Mouse (Mus musculus) stomach, embryonic 14.5 days (tissue): ENCODE results near the gene Cnmd. TPM values are rescaled to one million over a fixed set of nuclear protein-coding genes. Genes with fewer than 3 reads are reported as not detected.

Experiments used
- ATAC-seq: fragments of 200-750 bp; cut with Nextera tagmentation; 2 replicates; pipeline ENCODE4 v1.8.0; 2017; ENCODE audit warnings: low read depth, moderate TSS enrichment; ENCODE audit not compliant: insufficient number of reproducible peaks, insufficient read depth, low FRiP score
- H3K27ac ChIP-seq: fragments of 300-500 bp; sonication (generic); 2 replicates; pipeline ENCODE4 v1.5.1; 2014; ENCODE audit warnings: mild to moderate bottlenecking, low read length, moderate library complexity, mixed read lengths
- H3K27me3 ChIP-seq: fragments of 300-500 bp; sonication (generic); 2 replicates; pipeline ENCODE4 v1.6.1; 2014; ENCODE audit warnings: low read length, control low read depth, mixed read lengths; ENCODE audit not compliant: control insufficient read depth, insufficient read depth
- H3K36me3 ChIP-seq: fragments of 300-500 bp; sonication (generic); 2 replicates; pipeline ENCODE4 v1.6.1; 2014; ENCODE audit warnings: mild to moderate bottlenecking, control low read depth, low read length, moderate library complexity, mixed read lengths; ENCODE audit not compliant: control insufficient read depth, insufficient read depth
- H3K4me1 ChIP-seq: fragments of 300-500 bp; sonication (generic); 2 replicates; pipeline ENCODE4 v1.6.1; 2014; ENCODE audit warnings: low read length, control low read depth, mixed read lengths; ENCODE audit not compliant: control insufficient read depth, insufficient read depth
- H3K4me2 ChIP-seq: fragments of 300-500 bp; sonication (generic); replicated peaks from 2 replicates; pipeline ENCODE4 v1.6.1; 2014; ENCODE audit warnings: low read depth, low read length, control low read depth
- H3K4me3 ChIP-seq: fragments of 300-500 bp; sonication (generic); 2 replicates; pipeline ENCODE4 v1.5.1; 2014; ENCODE audit warnings: low read depth, low read length, control low read depth
- H3K9ac ChIP-seq: fragments of 300-500 bp; sonication (generic); replicated peaks from 2 replicates; pipeline ENCODE4 v1.6.1; 2014; ENCODE audit warnings: low read depth, mild to moderate bottlenecking, control low read depth, low read length, moderate library complexity, mixed read lengths
- H3K9me3 ChIP-seq: fragments of 300-500 bp; sonication (generic); 2 replicates; pipeline ENCODE4 v1.6.1; 2016; ENCODE audit warnings: low read depth, low read length, control low read depth; ENCODE audit not compliant: control insufficient read depth
- WGBS: fragments of 180-500 bp; shearing (Covaris S2); extraction: QIAGEN DNeasy Blood & Tissue Kit; methylation state at CpG from one replicate; pipeline ENCODE4 v1.1.7; 2014; 5-methylcytosine and 5-hydroxymethylcytosine counted together
- polyA plus RNA-seq: library from polyadenylated mRNA; unstranded; fragments of >200 nt; fragmentation: Nextera tagmentation; extraction: Ambion mirVana; gene quantifications from 2 replicates; pipeline ENCODE4 v1.2.1, GENCODE M21; 2014

The Cnmd gene
- polyA plus RNA-seq, 1 experiment from 2014 or later: 1.3 TPM

DNA sequence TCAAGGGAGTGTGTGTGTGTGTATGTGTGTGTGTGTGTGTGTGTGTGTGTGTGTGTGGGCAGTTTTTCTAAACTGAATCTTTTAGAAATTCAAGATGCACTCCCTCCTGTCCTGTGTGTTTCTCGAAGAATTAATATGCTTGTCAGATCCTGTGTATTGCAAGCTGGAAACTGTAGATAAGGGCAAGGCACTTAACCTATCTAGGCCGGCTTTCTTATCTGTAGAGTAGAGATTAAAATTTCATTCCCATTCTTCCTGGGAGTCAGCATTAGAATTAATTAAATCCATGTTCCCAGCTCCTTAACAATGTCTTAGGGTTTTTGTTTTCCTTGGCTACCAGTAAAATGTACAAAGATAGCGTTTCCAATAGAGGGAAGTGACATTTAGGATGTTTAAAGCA is 40.8 kb downstream of the Cnmd start:
- Histone ChIP-seq H3K9me3 (no peaks in the 10 kb centered on the region), H3K27ac (no peak overlapping the region), H3K36me3 (peaks cover 31% of the 10 kb centered on the region), H3K9ac (no peak overlapping the region), H3K4me3 (no peak overlapping the region), H3K4me1 (no peaks in the 10 kb centered on the region), H3K27me3 (no peaks in the 10 kb centered on the region), H3K4me2 (no peak overlapping the region)
- WGBS: 58% methylated on average over 3 of the region's 3 CpGs
- ATAC-seq: no peak

DNA sequence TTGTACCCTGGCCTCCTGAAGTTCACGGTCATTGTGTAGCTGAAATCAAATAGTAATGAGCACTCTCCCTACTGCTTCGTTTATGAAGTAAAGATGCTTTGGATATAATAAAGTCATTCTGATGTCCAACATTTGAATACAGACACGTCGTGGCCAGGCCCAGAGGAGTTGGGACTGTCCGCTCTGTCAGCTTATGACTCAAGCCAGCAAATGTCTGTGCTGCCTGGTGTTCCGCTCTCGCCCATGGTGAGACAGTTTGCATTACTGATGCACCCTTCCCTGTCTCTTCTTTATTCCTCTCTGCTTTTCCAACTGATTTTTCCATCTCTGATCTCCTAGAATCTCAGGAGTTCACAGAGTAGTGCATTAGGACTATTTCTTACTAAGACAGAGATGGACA is 42.2 kb downstream of the Cnmd start:
- H3K36me3 ChIP-seq: peaks cover 18% of the 10 kb centered on the region
- H3K9me3 ChIP-seq: no peaks in the 10 kb centered on the region
- no peak for ATAC-seq
- 94% methylated on average over 7 of the region's 7 CpGs for WGBS
- H3K4me1 ChIP-seq: no peaks in the 10 kb centered on the region
- no peak overlapping the region for H3K4me2 ChIP-seq
- no peak overlapping the region for H3K9ac ChIP-seq
- no peak overlapping the region for H3K4me3 ChIP-seq
- no peak overlapping the region for H3K27ac ChIP-seq
- H3K27me3 ChIP-seq: no peaks in the 10 kb centered on the region

DNA sequence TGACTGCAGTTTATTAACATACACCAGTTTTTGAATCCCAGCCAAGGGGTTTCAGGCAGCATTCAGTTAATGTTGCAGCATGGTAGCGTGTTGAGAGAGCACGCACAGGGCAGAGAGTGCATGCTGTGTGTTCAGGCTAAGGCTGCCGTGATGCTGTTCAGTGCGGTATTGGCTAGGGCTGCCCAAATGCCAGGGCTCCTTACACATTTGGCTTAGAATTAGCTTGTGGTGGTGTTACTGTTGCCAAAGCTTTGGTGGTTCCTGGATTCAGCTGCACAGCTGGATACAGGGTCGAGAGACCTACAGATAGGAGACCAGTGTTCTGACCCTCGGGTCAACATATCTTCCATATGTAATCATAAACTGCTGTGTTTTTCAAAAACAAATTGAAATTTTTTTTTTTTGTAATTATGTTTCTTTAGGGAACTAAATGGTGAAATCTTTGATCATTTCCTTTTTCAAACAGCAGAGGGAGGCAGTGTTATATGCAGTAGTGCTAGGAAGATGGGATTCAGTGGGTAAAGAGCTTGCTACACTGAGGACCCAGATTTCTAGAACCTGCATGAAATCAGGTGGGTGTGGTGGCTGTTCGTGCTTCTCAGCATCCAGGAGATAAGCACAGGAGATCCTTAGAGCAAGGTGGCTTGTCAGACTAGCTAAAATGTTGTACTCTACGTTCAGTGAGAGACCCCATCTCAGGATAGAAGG is 44.7 kb downstream of the Cnmd start:
- Histone ChIP-seq H3K4me2 (no peak overlapping the region), H3K36me3 (peaks cover 14% of the 10 kb centered on the region), H3K9me3 (no peaks in the 10 kb centered on the region), H3K9ac (no peak overlapping the region), H3K4me1 (no peaks in the 10 kb centered on the region), H3K27ac (no peak overlapping the region), H3K4me3 (no peak overlapping the region), H3K27me3 (no peaks in the 10 kb centered on the region)
- 88% methylated on average over 8 of the region's 8 CpGs for WGBS
- ATAC-seq: no peak

DNA sequence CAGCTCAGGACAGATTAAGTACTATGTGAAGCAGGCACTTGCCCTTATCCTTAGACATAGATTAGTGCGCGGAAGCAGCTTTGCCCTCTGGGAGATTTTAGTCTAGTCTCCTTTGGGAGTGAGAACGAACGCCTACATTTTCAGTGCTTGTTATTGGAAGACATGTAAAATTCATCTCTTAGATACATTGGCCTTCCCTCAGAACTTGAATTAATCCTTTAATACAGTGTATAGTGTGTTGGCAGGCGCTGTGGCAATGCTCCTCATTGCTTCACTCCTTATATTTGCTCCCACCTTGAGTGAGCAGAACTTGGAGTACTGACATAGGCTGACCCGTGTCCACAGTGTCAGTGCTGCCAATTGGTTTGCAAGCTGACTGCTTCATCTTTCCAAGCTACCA is 53.7 kb downstream of the Cnmd start:
- Histone ChIP-seq H3K9me3 (no peaks in the 10 kb centered on the region), H3K4me1 (no peaks in the 10 kb centered on the region), H3K4me2 (no peak overlapping the region), H3K9ac (no peak overlapping the region), H3K36me3 (peaks cover 37% of the 10 kb centered on the region), H3K27ac (no peak overlapping the region), H3K4me3 (no peak overlapping the region), H3K27me3 (no peaks in the 10 kb centered on the region)
- no peak for ATAC-seq
- 93% methylated on average over 6 of the region's 6 CpGs for WGBS

DNA sequence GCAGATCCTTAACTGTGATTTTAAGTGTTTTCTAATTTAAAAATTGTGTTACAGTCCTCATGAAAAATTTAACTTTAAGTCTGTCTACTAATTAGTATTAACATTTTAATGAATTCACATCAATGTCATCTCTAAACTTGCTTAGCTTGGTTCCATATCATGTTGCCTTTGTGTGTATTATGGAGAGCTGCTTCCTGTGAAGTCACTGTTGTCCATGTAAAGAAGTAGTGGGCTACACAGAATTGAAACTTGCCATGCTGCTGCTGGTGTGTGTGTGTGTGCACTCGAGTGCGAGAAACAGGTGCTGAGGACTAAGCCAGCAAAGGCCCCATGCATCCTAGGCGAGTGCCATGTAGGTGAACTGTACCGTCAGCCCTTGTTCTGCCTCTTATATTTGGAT is 54.6 kb downstream of the Cnmd start:
- Histone ChIP-seq H3K27ac (no peak overlapping the region), H3K4me2 (no peak overlapping the region), H3K36me3 (peaks cover 34% of the 10 kb centered on the region), H3K4me3 (no peak overlapping the region), H3K27me3 (no peaks in the 10 kb centered on the region), H3K4me1 (no peaks in the 10 kb centered on the region), H3K9ac (no peak overlapping the region), H3K9me3 (no peaks in the 10 kb centered on the region)
- 93% methylated on average over 4 of the region's 4 CpGs for WGBS
- ATAC-seq: no peak

DNA sequence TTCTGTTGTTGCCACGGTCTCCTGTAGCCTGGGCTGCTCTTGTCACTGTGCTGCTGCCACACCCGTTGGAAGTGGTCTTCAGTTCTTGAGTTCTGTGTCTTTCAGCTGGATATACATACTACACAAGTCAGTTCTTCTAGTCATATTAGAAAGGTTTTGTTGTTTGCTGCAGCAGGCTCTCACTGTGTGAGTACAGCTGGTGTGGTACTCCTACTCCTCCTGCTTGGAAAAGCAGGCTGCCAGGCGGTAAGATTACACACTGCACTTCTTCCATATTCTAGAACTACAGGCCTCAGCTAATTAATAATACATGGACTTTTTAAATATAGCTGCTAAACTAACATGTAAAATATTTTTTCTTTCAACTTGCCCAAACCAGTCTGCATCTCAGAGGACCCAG is 55.1 kb downstream of the Cnmd start:
- H3K36me3 ChIP-seq: peaks cover 36% of the 10 kb centered on the region
- no peak overlapping the region for H3K9ac ChIP-seq
- H3K27me3 ChIP-seq: no peaks in the 10 kb centered on the region
- H3K27ac ChIP-seq: no peak overlapping the region
- H3K4me2 ChIP-seq: no peak overlapping the region
- WGBS: 91% methylated on average over 3 of the region's 3 CpGs
- ATAC-seq: no peak
- no peaks in the 10 kb centered on the region for H3K9me3 ChIP-seq
- no peaks in the 10 kb centered on the region for H3K4me1 ChIP-seq
- no peak overlapping the region for H3K4me3 ChIP-seq

DNA sequence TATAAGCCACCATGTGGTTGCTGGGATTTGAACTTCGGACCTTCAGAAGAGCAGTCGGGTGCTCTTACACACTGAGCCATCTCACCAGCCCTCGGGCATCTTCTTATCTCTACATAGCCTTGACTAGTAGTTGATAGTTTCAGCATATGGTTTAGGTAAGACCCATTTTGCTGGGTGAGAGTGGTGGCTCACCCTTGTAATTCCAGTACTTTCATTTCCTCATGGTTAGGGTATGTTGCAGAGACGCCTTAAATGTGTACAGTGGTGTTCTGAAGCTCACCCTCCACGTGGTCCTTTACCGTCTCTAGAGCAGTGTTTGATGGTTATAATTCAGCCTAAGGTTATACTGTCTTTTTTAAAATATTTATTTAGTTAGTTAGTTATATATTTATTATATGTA is 55.6 kb downstream of the Cnmd start:
- 94% methylated on average over 6 of the region's 6 CpGs for WGBS
- no peak for ATAC-seq

DNA sequence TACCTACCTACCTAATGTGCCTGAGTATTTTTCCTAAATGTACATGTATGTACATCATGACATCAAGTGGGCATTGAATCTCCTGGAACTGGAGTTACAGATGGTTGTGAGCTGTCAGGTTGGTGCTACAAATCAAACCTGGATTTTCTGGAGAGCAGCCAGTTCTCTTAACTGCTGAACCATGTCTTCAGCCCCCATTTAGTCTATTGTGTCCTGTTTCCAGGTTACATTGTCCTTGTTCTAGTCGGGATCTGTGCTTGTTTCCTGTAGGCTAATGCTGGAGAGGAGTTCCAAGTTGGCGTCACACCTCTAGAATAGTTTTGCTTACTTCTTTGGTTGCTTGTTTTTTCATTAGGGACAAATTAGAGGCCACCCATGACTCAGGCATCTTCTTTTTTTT is 56.1 kb downstream of the Cnmd start:
- Histone ChIP-seq H3K27ac (no peak overlapping the region), H3K36me3 (peaks cover 38% of the 10 kb centered on the region), H3K9ac (no peak overlapping the region), H3K9me3 (no peaks in the 10 kb centered on the region), H3K27me3 (no peaks in the 10 kb centered on the region), H3K4me3 (no peak overlapping the region), H3K4me2 (no peak overlapping the region), H3K4me1 (no peaks in the 10 kb centered on the region)
- 84% methylated on average over 2 of the region's 2 CpGs for WGBS
- no peak for ATAC-seq

More for the DNA sequence above, 55.6 kb downstream of the Cnmd start:
- Histone ChIP-seq H3K4me3 (no peak overlapping the region), H3K27me3 (no peaks in the 10 kb centered on the region), H3K36me3 (peaks cover 39% of the 10 kb centered on the region), H3K4me2 (no peak overlapping the region), H3K9me3 (no peaks in the 10 kb centered on the region), H3K9ac (no peak overlapping the region), H3K4me1 (no peaks in the 10 kb centered on the region), H3K27ac (no peak overlapping the region)

DNA sequence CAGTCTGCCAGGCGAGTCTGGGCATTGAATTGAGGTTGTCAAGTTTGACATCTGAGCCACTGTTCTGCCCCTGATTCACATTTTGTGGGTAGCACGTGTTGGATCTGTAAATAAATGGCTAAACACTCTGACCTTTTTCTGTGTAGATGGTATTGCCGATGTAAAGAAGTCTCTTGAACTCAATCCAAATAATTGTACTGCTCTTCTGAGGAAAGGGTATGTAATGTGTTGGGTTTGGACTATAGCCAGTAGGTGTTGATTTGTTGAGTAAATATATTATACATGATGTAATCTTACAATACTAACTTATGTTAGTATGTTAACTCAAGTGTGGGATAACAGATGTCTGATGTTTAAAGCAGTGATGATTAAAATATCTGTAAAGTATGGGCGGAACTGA is 65.4 kb downstream of the Cnmd start:
- H3K27ac ChIP-seq: no peak overlapping the region
- H3K27me3 ChIP-seq: no peaks in the 10 kb centered on the region
- H3K36me3 ChIP-seq: peaks cover 24% of the 10 kb centered on the region
- no peaks in the 10 kb centered on the region for H3K9me3 ChIP-seq
- no peaks in the 10 kb centered on the region for H3K4me1 ChIP-seq
- no peak overlapping the region for H3K4me3 ChIP-seq
- WGBS: 75% methylated on average over 4 of the region's 4 CpGs
- no peak for ATAC-seq
- H3K9ac ChIP-seq: no peak overlapping the region
- H3K4me2 ChIP-seq: no peak overlapping the region
